Mouse (Mus musculus): ENCODE results near the gene Wnt8b. TPM values are rescaled to one million over a fixed set of nuclear protein-coding genes. Genes with fewer than 3 reads are reported as not detected.
A peak's percentile ranks its signal among the peaks of the same experiment; 100 is the strongest.

Wnt8b gene
- polyA plus RNA-seq, 1 experiment from 2014 or later = 0.15 TPM

- H3K27me3 ChIP-seq (replicated peaks) = 0 out of 2 replicates have a peak, but pooled peaks cover 7% of the 10 kb centered on the region
- no peaks in the 10 kb centered on the region; the same call in 1 of the 2 replicates for H3K9me3 ChIP-seq
- no peak overlapping the region for H3K4me2 ChIP-seq
- H3K9ac ChIP-seq = no peak overlapping the region
- no peak overlapping the region for H3K4me3 ChIP-seq (replicated peaks)
- no peaks in the 10 kb centered on the region for H3K36me3 ChIP-seq
- no peak for ATAC-seq (ENCODE audit: insufficient read depth, low FRiP score, low read depth)
- 0 out of 2 replicates have a peak, but pooled peaks cover 3% of the 10 kb centered on the region for H3K4me1 ChIP-seq
- H3K27ac ChIP-seq = no peak overlapping the region
- 86% methylated on average over 8 of the region's 8 CpGs for WGBS
Observed at GRCm38 (mm10) chr19:44542694-44543178, 49.5 kb downstream of the Wnt8b start.

- Histone ChIP-seq H3K36me3 (peaks cover 13% of the 10 kb centered on the region), H3K9ac (no peak overlapping the region), H3K9me3 (no peaks in the 10 kb centered on the region; the same call in 1 of the 2 replicates), H3K4me2 (0 out of 2 replicates have a peak overlapping the region, but pooled peaks have one; percentile 78), H3K4me3 (replicated peaks) (no peak overlapping the region), H3K27me3 (replicated peaks) (0 out of 2 replicates have a peak, but pooled peaks cover 7% of the 10 kb centered on the region), H3K27ac (no peak overlapping the region), H3K4me1 (0 out of 2 replicates have a peak, but pooled peaks cover 3% of the 10 kb centered on the region)
- ATAC-seq (ENCODE audit: insufficient read depth, low FRiP score, low read depth) = no peak
- WGBS = 68% methylated on average over 10 of the region's 10 CpGs
Observed at GRCm38 (mm10) chr19:44544372-44544771, 51.1 kb downstream of the Wnt8b start.

DNA sequence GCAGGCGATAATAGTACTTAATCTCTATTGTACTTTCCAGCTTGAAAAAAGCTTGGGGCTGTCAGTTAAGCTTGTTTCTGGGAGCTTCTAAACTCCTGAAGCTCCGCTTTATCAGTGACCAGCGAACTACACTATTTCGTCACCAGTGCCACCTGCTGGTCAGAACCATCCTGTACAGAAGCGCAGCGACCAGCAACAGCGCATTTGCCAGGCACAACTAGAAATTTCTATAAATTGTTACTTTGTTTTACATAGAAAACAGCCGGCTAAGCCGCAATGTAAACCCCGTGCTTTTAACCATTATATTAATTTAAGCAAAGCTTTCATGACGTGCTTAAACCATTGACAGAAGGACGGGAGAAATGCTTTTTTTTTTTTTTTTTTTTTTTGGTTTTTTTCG, 51.5 kb downstream of the Wnt8b start:
- peak overlapping the region; percentile 78 for H3K4me2 ChIP-seq
- ATAC-seq (ENCODE audit: insufficient read depth, low FRiP score, low read depth) = no peak
- no peak overlapping the region for H3K9ac ChIP-seq
- 3% methylated on average over 13 of the region's 13 CpGs for WGBS
- H3K36me3 ChIP-seq = peaks cover 16% of the 10 kb centered on the region
- no peaks in the 10 kb centered on the region for H3K9me3 ChIP-seq
- no peak overlapping the region for H3K27ac ChIP-seq
- 0 out of 2 replicates have a peak, but pooled peaks cover 7% of the 10 kb centered on the region for H3K27me3 ChIP-seq (replicated peaks)
- no peak overlapping the region; the same call in 1 of the 2 replicates for H3K4me3 ChIP-seq (replicated peaks)
- 0 out of 2 replicates have a peak, but pooled peaks cover 3% of the 10 kb centered on the region for H3K4me1 ChIP-seq

- no peak within 1 kb of the TSS for H3K27ac ChIP-seq
- peaks cover 24% of the 10 kb centered on the region for H3K36me3 ChIP-seq
- peak within 1 kb of the TSS; percentile 9; the same call in 1 of the 2 replicates for H3K9ac ChIP-seq
- no peaks in the 10 kb centered on the region for H3K9me3 ChIP-seq
- ATAC-seq (ENCODE audit: insufficient read depth, low FRiP score, low read depth) = no peak; the same call in 1 of the 2 replicates
- H3K4me2 ChIP-seq = peak within 1 kb of the TSS; percentile 78
- WGBS = 2% methylated on average over 47 of the region's 47 CpGs
- 0 out of 2 replicates have a peak, but pooled peaks cover 3% of the 10 kb centered on the region for H3K4me1 ChIP-seq
- peak within 1 kb of the TSS; percentile 44 for H3K4me3 ChIP-seq (replicated peaks)
- 0 out of 2 replicates have a peak, but pooled peaks cover 7% of the 10 kb centered on the region for H3K27me3 ChIP-seq (replicated peaks)
Observed at GRCm38 (mm10) chr19:44545321-44546041, 52.2 kb downstream of the Wnt8b start, which contains the start of gene Sec31b. TSS of gene Sec31b (minus strand) at chr19:44545864.

DNA sequence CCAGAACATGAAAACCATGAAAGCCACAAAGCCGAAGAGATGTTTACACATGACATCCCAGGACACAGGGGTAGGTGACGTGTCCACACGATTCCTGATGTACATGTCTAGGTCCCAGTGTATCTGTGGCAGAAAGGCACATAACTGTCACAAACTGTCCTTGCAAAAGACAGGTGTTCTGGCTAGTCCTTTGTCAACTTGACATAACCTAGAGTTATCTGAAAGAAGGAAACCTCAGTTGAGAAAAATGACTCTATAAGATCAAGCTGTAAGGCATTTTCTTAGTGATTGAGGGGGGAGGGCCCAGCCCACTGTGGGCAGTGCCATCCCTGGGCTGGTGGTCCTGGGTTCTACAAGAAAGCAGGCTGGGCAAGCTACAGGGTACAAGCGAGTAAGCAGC, 59.5 kb downstream of the Wnt8b start, which contains the start of gene Gm20538:
Gene Gm20538 (minus strand): TSS at position 101 of the 400 bp plus-strand sequence.
- H3K27ac ChIP-seq = no peak within 1 kb of the TSS
- H3K9me3 ChIP-seq = no peaks in the 10 kb centered on the region
- no peak within 1 kb of the TSS for H3K9ac ChIP-seq
- H3K36me3 ChIP-seq = peaks cover 51% of the 10 kb centered on the region
- no peak for ATAC-seq (ENCODE audit: insufficient read depth, low FRiP score, low read depth)
- H3K4me2 ChIP-seq = no peak within 1 kb of the TSS
- peaks cover 6% of the 10 kb centered on the region for H3K4me1 ChIP-seq
- H3K27me3 ChIP-seq (replicated peaks) = no peaks in the 10 kb centered on the region
- no peak within 1 kb of the TSS for H3K4me3 ChIP-seq (replicated peaks)
- 90% methylated on average over 4 of the region's 4 CpGs for WGBS

DNA sequence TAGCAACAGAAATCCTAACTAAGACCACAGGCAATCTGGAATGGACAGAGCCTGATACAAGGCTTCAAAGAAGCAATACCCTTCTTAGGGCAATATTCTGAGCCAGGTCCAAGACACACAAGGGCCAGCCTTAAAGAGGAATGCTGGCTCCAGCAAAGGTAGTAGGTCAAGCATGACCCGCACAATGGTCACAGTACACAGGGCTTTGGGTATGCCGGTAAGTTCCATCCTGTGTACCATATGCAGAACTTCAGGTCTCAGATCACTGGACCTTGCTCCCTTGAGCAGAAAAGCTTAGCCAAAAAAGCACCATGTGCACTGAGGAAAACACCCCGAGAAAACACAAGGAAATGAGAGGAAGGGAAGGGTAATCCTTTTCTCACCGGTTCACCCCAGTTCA, 60.0 kb downstream of the Wnt8b start:
- H3K27me3 ChIP-seq (replicated peaks) = no peaks in the 10 kb centered on the region
- no peak overlapping the region for H3K4me2 ChIP-seq
- no peak for ATAC-seq (ENCODE audit: insufficient read depth, low FRiP score, low read depth)
- 94% methylated on average over 4 of the region's 4 CpGs for WGBS
- H3K4me3 ChIP-seq (replicated peaks) = no peak overlapping the region
- no peak overlapping the region for H3K27ac ChIP-seq
- H3K9me3 ChIP-seq = no peaks in the 10 kb centered on the region
- peaks cover 49% of the 10 kb centered on the region for H3K36me3 ChIP-seq
- no peak overlapping the region for H3K9ac ChIP-seq
- H3K4me1 ChIP-seq = peaks cover 6% of the 10 kb centered on the region

DNA sequence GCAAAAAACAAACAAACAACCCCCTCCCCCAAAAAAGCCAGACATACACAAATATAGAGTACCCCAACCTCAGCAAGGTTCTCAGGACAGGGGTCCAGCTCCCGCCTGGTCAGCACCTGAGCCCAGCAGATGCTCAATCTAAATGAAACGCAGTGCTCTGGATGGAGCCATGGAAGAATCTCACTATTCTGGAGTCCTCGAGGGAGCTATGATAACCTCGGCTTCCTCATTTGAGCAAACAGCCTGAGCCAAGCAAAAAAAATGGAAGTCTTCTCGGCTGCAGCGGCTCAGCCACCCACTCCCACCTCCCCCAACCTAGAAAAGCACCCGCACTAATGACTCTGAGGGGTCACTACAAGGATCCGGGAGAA, 61.2 kb downstream of the Wnt8b start:
- H3K4me2 ChIP-seq = peak overlapping the region; percentile 66
- ATAC-seq (ENCODE audit: insufficient read depth, low FRiP score, low read depth) = no peak; the same call in 1 of the 2 replicates
- H3K27me3 ChIP-seq (replicated peaks) = no peaks in the 10 kb centered on the region
- 3% methylated on average over 8 of the region's 8 CpGs for whole genome bisulfite sequencing
- H3K4me1 ChIP-seq = peaks cover 6% of the 10 kb centered on the region
- H3K36me3 ChIP-seq = peaks cover 38% of the 10 kb centered on the region
- no peaks in the 10 kb centered on the region for H3K9me3 ChIP-seq
- H3K9ac ChIP-seq = peak overlapping the region; percentile 83
- no peak overlapping the region for H3K27ac ChIP-seq
- peak overlapping the region; percentile 89 for H3K4me3 ChIP-seq (replicated peaks)

DNA sequence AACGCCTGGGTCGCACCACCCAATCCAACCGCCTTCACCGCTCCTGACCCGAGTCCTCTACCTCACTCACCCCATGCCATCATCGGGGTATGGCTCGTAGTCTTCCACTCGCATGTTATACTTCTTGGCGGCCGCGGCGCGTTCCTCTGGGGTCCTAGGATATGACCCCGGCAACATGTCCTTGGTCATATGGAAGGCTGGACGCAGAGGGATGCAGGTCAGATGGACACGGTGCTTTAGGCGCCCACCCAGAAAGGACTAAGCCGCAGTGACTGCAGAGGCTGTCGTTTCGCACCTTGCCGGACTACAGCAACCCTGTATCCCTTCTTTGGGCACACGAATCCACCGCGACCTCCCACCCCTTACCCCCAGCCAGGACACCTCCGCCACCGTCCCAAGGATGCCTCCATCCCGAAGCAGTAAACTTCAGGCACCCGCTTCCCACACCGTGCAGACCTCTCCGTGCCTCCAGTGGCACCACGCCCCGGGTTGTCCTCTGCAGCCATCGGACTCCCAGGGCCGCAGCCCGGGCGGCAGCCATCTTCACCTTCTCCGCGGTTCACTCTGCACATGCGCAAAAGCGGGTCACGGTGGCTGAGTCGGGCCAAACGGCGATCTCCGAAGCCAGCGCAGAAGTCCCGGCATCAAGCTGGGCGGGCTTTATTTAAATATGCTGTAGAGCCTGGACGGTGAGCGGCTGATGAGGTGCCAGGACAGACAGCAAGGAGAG, 61.8 kb downstream of the Wnt8b start, which contains the start of gene Ndufb8:
Gene Ndufb8 (minus strand): TSS at position 580 of the 730 bp plus-strand sequence.
- H3K9me3 ChIP-seq = no peaks in the 10 kb centered on the region
- peak within 1 kb of the TSS; percentile 66 for H3K4me2 ChIP-seq
- peaks cover 32% of the 10 kb centered on the region for H3K36me3 ChIP-seq
- peak within 1 kb of the TSS; percentile 55; the same call in 1 of the 2 replicates for H3K27ac ChIP-seq
- WGBS = under 1% methylated on average over 50 of the region's 50 CpGs
- H3K27me3 ChIP-seq (replicated peaks) = no peaks in the 10 kb centered on the region
- H3K9ac ChIP-seq = peak within 1 kb of the TSS; percentile 83
- H3K4me1 ChIP-seq = peaks cover 6% of the 10 kb centered on the region
- peak within 1 kb of the TSS; percentile 89 for H3K4me3 ChIP-seq (replicated peaks)
- peak; percentile 82 for ATAC-seq (ENCODE audit: insufficient read depth, low FRiP score, low read depth)

- peaks cover 15% of the 10 kb centered on the region for H3K4me1 ChIP-seq
- peak within 1 kb of the TSS; percentile 69; the same call in 1 of the 2 replicates for H3K9ac ChIP-seq
- peaks cover 16% of the 10 kb centered on the region for H3K36me3 ChIP-seq
- WGBS = under 1% methylated on average over 33 of the region's 33 CpGs
- H3K4me3 ChIP-seq (replicated peaks) = peak within 1 kb of the TSS; percentile 83
- H3K9me3 ChIP-seq = no peaks in the 10 kb centered on the region
- peak; percentile 97 for ATAC-seq (ENCODE audit: insufficient read depth, low FRiP score, low read depth)
- H3K4me2 ChIP-seq = peak within 1 kb of the TSS; percentile 63
- peak within 1 kb of the TSS; percentile 79; the same call in 1 of the 2 replicates for H3K27ac ChIP-seq
- H3K27me3 ChIP-seq (replicated peaks) = no peaks in the 10 kb centered on the region
Observed at GRCm38 (mm10) chr19:44562652-44563206, 69.5 kb downstream of the Wnt8b start, which contains the start of gene Hif1an. TSS of gene Hif1an (plus strand) at chr19:44562850.
